Mouse (Mus musculus): Measurements from ENCODE around the gene Foxn3. TPM values are rescaled to one million over a fixed set of nuclear protein-coding genes. Genes with fewer than 3 reads are reported as not detected.

Foxn3 gene
- polyA plus RNA-seq, 1 experiment from 2014 or later = 66.4 TPM

GRCm38 (mm10) chr12:99232478-99232877 lies 330.9 kb downstream of the Foxn3 start:
- WGBS = 77% methylated on average over 9 of the region's 9 CpGs
- Histone ChIP-seq H3K9ac (ENCODE audit: low read depth, low read length) (no peak overlapping the region), H3K27ac (ENCODE audit: low read length) (no peak overlapping the region), H3K27me3 (ENCODE audit: control insufficient read depth, insufficient read depth, low read depth, low read length) (no peaks in the 10 kb centered on the region), H3K9me3 (replicated peaks; ENCODE audit: control insufficient read depth, low read length, poor library complexity, severe bottlenecking) (no peaks in the 10 kb centered on the region), H3K36me3 (ENCODE audit: control insufficient read depth, insufficient read depth, low read length) (no peaks in the 10 kb centered on the region), H3K4me2 (ENCODE audit: low read length) (no peak overlapping the region), H3K4me1 (ENCODE audit: control insufficient read depth, insufficient read depth, low read length) (peaks cover 53% of the 10 kb centered on the region), H3K4me3 (ENCODE audit: low read depth, low read length) (no peak overlapping the region)
- ATAC-seq = no peak

GRCm38 (mm10) chr12:99231321-99231720 lies 332.1 kb downstream of the Foxn3 start:
- Histone ChIP-seq H3K4me2 (ENCODE audit: low read length) (no peak overlapping the region), H3K9me3 (replicated peaks; ENCODE audit: control insufficient read depth, low read length, poor library complexity, severe bottlenecking) (no peaks in the 10 kb centered on the region), H3K4me1 (ENCODE audit: control insufficient read depth, insufficient read depth, low read length) (peaks cover 52% of the 10 kb centered on the region), H3K27ac (ENCODE audit: low read length) (no peak overlapping the region), H3K9ac (ENCODE audit: low read depth, low read length) (no peak overlapping the region), H3K4me3 (ENCODE audit: low read depth, low read length) (no peak overlapping the region), H3K36me3 (ENCODE audit: control insufficient read depth, insufficient read depth, low read length) (no peaks in the 10 kb centered on the region), H3K27me3 (ENCODE audit: control insufficient read depth, insufficient read depth, low read depth, low read length) (no peaks in the 10 kb centered on the region)
- no peak for ATAC-seq
- 34% methylated on average over 6 of the region's 6 CpGs for WGBS

- no peak; the same call in 1 of the 2 replicates for ATAC-seq
- Histone ChIP-seq H3K27me3 (ENCODE audit: control insufficient read depth, insufficient read depth, low read depth, low read length) (no peaks in the 10 kb centered on the region), H3K4me3 (ENCODE audit: low read depth, low read length) (no peak overlapping the region), H3K4me1 (ENCODE audit: control insufficient read depth, insufficient read depth, low read length) (peaks cover 47% of the 10 kb centered on the region), H3K36me3 (ENCODE audit: control insufficient read depth, insufficient read depth, low read length) (no peaks in the 10 kb centered on the region), H3K9me3 (replicated peaks; ENCODE audit: control insufficient read depth, low read length, poor library complexity, severe bottlenecking) (no peaks in the 10 kb centered on the region), H3K27ac (ENCODE audit: low read length) (no peak overlapping the region), H3K4me2 (ENCODE audit: low read length) (0 out of 2 replicates have a peak overlapping the region, but pooled peaks have one; percentile 0), H3K9ac (ENCODE audit: low read depth, low read length) (no peak overlapping the region)
- WGBS = 18% methylated on average over 5 of the region's 5 CpGs
Measured at GRCm38 (mm10) chr12:99230783-99231048, 332.7 kb downstream of the Foxn3 start.

GRCm38 (mm10) chr12:99229973-99230782 lies 333.2 kb downstream of the Foxn3 start:
- no peak overlapping the region for H3K4me3 ChIP-seq (ENCODE audit: low read depth, low read length)
- no peaks in the 10 kb centered on the region for H3K27me3 ChIP-seq (ENCODE audit: control insufficient read depth, insufficient read depth, low read depth, low read length)
- peak; percentile 30; the same call in 1 of the 2 replicates for ATAC-seq
- H3K9ac ChIP-seq (ENCODE audit: low read depth, low read length) = no peak overlapping the region
- H3K4me2 ChIP-seq (ENCODE audit: low read length) = 0 out of 2 replicates have a peak overlapping the region, but pooled peaks have one; percentile 0
- peaks cover 46% of the 10 kb centered on the region for H3K4me1 ChIP-seq (ENCODE audit: control insufficient read depth, insufficient read depth, low read length)
- 13% methylated on average over 17 of the region's 17 CpGs for WGBS
- no peaks in the 10 kb centered on the region for H3K36me3 ChIP-seq (ENCODE audit: control insufficient read depth, insufficient read depth, low read length)
- H3K9me3 ChIP-seq (replicated peaks; ENCODE audit: control insufficient read depth, low read length, poor library complexity, severe bottlenecking) = no peaks in the 10 kb centered on the region
- no peak overlapping the region for H3K27ac ChIP-seq (ENCODE audit: low read length)

GRCm38 (mm10) chr12:99227313-99227952 lies 335.9 kb downstream of the Foxn3 start:
- Histone ChIP-seq H3K27ac (ENCODE audit: low read length) (no peak overlapping the region), H3K27me3 (ENCODE audit: control insufficient read depth, insufficient read depth, low read depth, low read length) (no peaks in the 10 kb centered on the region), H3K36me3 (ENCODE audit: control insufficient read depth, insufficient read depth, low read length) (no peaks in the 10 kb centered on the region), H3K9me3 (replicated peaks; ENCODE audit: control insufficient read depth, low read length, poor library complexity, severe bottlenecking) (no peaks in the 10 kb centered on the region), H3K4me3 (ENCODE audit: low read depth, low read length) (no peak overlapping the region), H3K4me2 (ENCODE audit: low read length) (no peak overlapping the region), H3K4me1 (ENCODE audit: control insufficient read depth, insufficient read depth, low read length) (peaks cover 35% of the 10 kb centered on the region), H3K9ac (ENCODE audit: low read depth, low read length) (no peak overlapping the region)
- 89% methylated on average over 6 of the region's 6 CpGs for WGBS
- no peak for ATAC-seq

GRCm38 (mm10) chr12:99224863-99225603 lies 338.3 kb downstream of the Foxn3 start:
- H3K4me1 ChIP-seq (ENCODE audit: control insufficient read depth, insufficient read depth, low read length) = peaks cover 39% of the 10 kb centered on the region
- ATAC-seq = no peak
- H3K36me3 ChIP-seq (ENCODE audit: control insufficient read depth, insufficient read depth, low read length) = no peaks in the 10 kb centered on the region
- 63% methylated on average over 13 of the region's 13 CpGs for WGBS
- no peak overlapping the region for H3K4me2 ChIP-seq (ENCODE audit: low read length)
- H3K4me3 ChIP-seq (ENCODE audit: low read depth, low read length) = no peak overlapping the region
- no peaks in the 10 kb centered on the region for H3K27me3 ChIP-seq (ENCODE audit: control insufficient read depth, insufficient read depth, low read depth, low read length)
- no peak overlapping the region for H3K27ac ChIP-seq (ENCODE audit: low read length)
- no peaks in the 10 kb centered on the region for H3K9me3 ChIP-seq (replicated peaks; ENCODE audit: control insufficient read depth, low read length, poor library complexity, severe bottlenecking)
- H3K9ac ChIP-seq (ENCODE audit: low read depth, low read length) = no peak overlapping the region

DNA sequence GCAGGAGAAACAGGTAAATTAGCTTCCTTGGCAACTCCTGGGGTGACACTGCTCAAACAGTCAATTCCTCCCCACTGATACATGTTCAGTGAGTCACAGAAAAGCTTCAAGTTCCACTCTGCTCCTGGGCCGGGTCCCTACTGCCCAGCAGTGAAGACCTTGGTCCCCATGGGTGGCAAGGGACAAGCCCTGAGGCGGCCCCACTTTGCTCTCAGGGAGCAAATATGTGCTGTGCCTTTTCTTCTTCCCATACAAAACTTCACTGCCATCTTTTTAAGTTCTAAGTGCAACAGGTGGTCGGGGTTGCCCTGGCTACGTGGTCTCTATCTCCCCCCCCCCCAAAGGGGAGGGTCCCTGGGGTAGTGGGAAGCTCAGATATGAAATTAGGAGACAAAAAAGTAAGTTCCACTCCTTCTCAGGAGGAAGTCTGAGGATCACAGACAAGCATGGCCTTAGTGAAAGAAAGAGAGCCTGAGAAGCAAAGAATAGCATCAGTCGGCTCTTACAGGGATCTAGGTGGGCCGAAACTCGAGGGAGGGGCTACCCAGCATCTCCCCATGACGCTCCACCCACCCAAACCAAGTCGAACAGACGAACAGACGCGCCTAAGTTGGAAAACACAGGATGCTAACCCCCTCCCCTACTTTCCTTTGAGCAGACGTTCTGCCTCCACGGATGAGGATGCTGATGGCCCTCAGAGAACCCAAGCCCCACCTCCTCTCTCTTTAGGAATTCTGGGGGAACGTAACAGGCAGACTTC lies 342.1 kb downstream of the Foxn3 start:
- Histone ChIP-seq H3K27ac (ENCODE audit: low read length) (peak overlapping the region; percentile 14; the same call in 1 of the 2 replicates), H3K4me1 (ENCODE audit: control insufficient read depth, insufficient read depth, low read length) (peaks cover 40% of the 10 kb centered on the region), H3K4me3 (ENCODE audit: low read depth, low read length) (no peak overlapping the region), H3K4me2 (ENCODE audit: low read length) (no peak overlapping the region), H3K36me3 (ENCODE audit: control insufficient read depth, insufficient read depth, low read length) (no peaks in the 10 kb centered on the region), H3K27me3 (ENCODE audit: control insufficient read depth, insufficient read depth, low read depth, low read length) (no peaks in the 10 kb centered on the region), H3K9ac (ENCODE audit: low read depth, low read length) (no peak overlapping the region), H3K9me3 (replicated peaks; ENCODE audit: control insufficient read depth, low read length, poor library complexity, severe bottlenecking) (no peaks in the 10 kb centered on the region)
- WGBS = 14% methylated on average over 15 of the region's 15 CpGs
- ATAC-seq = no peak

DNA sequence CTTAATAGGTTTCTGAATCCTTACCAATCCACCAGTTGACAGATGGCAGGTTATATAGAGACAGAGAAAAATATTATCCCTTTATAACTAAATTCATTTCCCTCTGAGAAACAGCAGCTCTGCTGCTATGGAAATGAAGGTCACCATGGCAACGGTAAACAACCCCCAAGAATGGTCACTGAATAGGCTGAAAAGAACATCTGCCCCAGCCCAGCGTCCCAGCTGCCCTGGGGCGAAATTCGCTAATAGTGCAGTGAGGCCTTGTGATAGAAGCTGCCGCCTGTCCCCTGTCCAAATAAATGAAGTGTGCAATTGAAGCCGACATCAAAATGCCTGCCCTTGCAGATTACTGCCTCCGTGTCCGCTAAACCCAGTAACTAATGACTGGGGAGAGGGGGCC lies 343.0 kb downstream of the Foxn3 start:
- Histone ChIP-seq H3K4me3 (ENCODE audit: low read depth, low read length) (no peak overlapping the region), H3K9me3 (replicated peaks; ENCODE audit: control insufficient read depth, low read length, poor library complexity, severe bottlenecking) (no peaks in the 10 kb centered on the region), H3K4me2 (ENCODE audit: low read length) (peak overlapping the region; percentile 3; the same call in 1 of the 2 replicates), H3K4me1 (ENCODE audit: control insufficient read depth, insufficient read depth, low read length) (peaks cover 44% of the 10 kb centered on the region), H3K9ac (ENCODE audit: low read depth, low read length) (no peak overlapping the region), H3K36me3 (ENCODE audit: control insufficient read depth, insufficient read depth, low read length) (no peaks in the 10 kb centered on the region), H3K27me3 (ENCODE audit: control insufficient read depth, insufficient read depth, low read depth, low read length) (no peaks in the 10 kb centered on the region), H3K27ac (ENCODE audit: low read length) (peak overlapping the region; percentile 65; the same call in 1 of the 2 replicates)
- 10% methylated on average over 8 of the region's 8 CpGs for WGBS
- ATAC-seq = peak; percentile 62

Measured in midbrain, embryonic 16.5 days (tissue).